Mouse (Mus musculus): ENCODE data around the gene Hspa12a. TPM values are rescaled to one million over a fixed set of nuclear protein-coding genes. Genes with fewer than 3 reads are reported as not detected.

Hspa12a gene
- polyA plus RNA-seq, 1 experiment from 2014 or later = 0.22 TPM

DNA sequence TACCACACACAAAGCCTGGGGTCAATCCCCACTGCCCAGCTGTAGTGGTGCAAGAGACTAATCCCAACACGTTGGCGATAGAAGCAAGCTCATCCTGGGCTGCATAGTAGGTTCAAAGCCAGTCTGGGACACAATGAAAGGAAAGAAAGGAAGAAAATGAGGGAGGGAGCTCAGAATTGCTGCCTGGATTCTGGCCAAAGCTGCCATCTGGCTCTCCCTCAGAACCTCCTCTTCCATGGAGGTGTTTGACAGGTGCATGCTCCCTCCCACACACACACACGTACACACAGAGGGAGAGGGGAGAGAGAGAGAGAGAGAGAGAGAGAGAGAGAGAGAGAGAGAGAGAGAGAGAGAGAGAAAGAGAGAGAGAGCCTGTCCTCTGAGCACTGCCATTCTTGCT lies 47.2 kb downstream of the Hspa12a start:
- no peak overlapping the region for H3K4me2 ChIP-seq (ENCODE audit: low read depth, low read length)
- H3K9me3 ChIP-seq (replicated peaks; ENCODE audit: control insufficient read depth, low read length) = no peaks in the 10 kb centered on the region
- no peaks in the 10 kb centered on the region for H3K4me1 ChIP-seq (ENCODE audit: control insufficient read depth, low read depth, low read length)
- 56% methylated on average over 3 of the region's 3 CpGs for WGBS (ENCODE audit: insufficient replicate concordance)
- H3K9ac ChIP-seq (ENCODE audit: low read depth, low read length) = no peak overlapping the region
- no peak overlapping the region for H3K27ac ChIP-seq (ENCODE audit: low read length)
- no peaks in the 10 kb centered on the region for H3K27me3 ChIP-seq (ENCODE audit: control insufficient read depth, insufficient read depth, low read depth, low read length)
- H3K36me3 ChIP-seq (ENCODE audit: control insufficient read depth, insufficient read depth) = no peaks in the 10 kb centered on the region
- H3K4me3 ChIP-seq (ENCODE audit: low read depth, low read length) = no peak overlapping the region
- ATAC-seq (ENCODE audit: low read depth) = no peak

DNA sequence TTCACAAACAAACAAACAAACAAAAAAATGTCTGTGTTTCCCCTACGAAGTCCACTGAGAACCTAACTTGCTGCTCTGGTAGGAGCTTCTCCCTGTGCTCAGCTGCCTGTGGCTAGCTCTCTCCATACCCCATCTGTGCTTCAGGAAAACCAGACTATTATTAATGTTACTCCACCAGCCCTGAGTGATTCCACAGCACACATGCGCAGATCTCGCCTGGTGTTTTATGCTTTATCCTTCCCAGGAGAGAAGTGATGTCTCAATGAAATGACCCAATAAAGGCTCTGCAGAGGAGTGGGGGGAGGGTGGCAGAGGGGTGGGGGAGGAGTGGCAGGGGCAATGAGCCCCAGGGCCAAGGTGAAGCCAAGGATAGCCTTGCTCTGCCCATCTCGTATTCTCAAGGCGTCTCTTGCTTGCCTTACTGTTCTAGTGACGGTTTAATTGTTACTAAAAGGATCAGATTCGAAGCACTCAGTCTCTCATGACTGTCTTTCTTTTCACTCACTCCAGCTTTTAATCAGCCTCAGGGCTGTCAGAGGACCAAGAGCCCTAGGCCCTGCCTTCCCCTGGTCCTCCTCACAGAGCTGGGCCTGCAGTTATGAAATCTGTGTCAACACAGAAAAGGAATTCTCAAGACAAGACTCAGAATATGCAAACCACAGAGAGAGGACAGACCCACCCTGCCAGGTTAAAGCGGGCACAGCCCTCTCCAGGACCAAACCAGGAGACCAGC lies 54.0 kb downstream of the Hspa12a start:
- H3K27me3 ChIP-seq (ENCODE audit: control insufficient read depth, insufficient read depth, low read depth, low read length) = no peaks in the 10 kb centered on the region
- no peak overlapping the region for H3K9ac ChIP-seq (ENCODE audit: low read depth, low read length)
- H3K36me3 ChIP-seq (ENCODE audit: control insufficient read depth, insufficient read depth) = no peaks in the 10 kb centered on the region
- no peaks in the 10 kb centered on the region for H3K4me1 ChIP-seq (ENCODE audit: control insufficient read depth, low read depth, low read length)
- H3K4me3 ChIP-seq (ENCODE audit: low read depth, low read length) = no peak overlapping the region
- H3K9me3 ChIP-seq (replicated peaks; ENCODE audit: control insufficient read depth, low read length) = no peaks in the 10 kb centered on the region
- no peak for ATAC-seq (ENCODE audit: low read depth)
- 67% methylated on average over 8 of the region's 8 CpGs for WGBS (ENCODE audit: insufficient replicate concordance)
- no peak overlapping the region for H3K27ac ChIP-seq (ENCODE audit: low read length)
- H3K4me2 ChIP-seq (ENCODE audit: low read depth, low read length) = no peak overlapping the region

DNA sequence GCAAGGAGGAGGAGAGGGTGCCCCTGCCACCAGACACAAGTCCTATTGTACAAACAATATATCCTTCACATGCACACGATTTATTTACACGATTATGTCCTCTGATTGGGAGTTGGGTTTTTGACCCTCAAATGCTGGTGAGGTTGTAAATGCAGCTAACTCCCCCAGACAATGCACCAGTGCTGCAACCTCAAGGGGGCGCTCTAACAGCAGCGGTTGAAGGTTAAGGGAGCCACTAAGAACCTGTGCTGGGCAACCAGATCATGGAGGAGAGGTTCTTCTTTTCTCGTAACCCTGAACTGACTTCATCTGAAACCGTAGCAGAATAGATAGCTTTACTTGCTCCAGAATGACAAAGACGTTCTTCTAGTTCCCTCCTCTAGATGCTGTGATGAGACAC lies 57.0 kb downstream of the Hspa12a start:
- no peak for ATAC-seq (ENCODE audit: low read depth)
- H3K27ac ChIP-seq (ENCODE audit: low read length) = no peak overlapping the region
- no peak overlapping the region for H3K9ac ChIP-seq (ENCODE audit: low read depth, low read length)
- H3K4me3 ChIP-seq (ENCODE audit: low read depth, low read length) = no peak overlapping the region
- no peaks in the 10 kb centered on the region for H3K36me3 ChIP-seq (ENCODE audit: control insufficient read depth, insufficient read depth)
- no peak overlapping the region for H3K4me2 ChIP-seq (ENCODE audit: low read depth, low read length)
- no peaks in the 10 kb centered on the region for H3K9me3 ChIP-seq (replicated peaks; ENCODE audit: control insufficient read depth, low read length)
- H3K4me1 ChIP-seq (ENCODE audit: control insufficient read depth, low read depth, low read length) = no peaks in the 10 kb centered on the region
- 45% methylated on average over 7 of the region's 7 CpGs for WGBS (ENCODE audit: insufficient replicate concordance)
- H3K27me3 ChIP-seq (ENCODE audit: control insufficient read depth, insufficient read depth, low read depth, low read length) = no peaks in the 10 kb centered on the region

DNA sequence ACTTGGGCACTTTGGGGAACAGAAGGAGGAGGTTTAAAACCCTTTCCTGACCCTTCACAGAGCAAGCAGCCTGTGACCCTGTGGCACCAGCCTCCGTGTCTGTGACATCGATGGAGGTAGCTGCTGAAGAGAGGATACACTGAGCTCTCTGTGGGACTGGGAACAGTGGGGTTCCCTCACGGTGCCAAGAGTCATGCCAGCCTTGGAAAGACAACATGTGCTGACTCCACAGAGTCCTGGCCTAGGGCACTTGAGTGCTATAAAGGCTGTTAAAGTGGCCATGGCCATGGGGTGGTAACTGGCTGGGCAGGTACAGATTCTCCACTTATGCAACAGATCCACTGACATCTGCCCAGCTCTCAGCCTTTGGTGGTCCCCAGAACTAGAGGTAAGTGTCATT lies 60.0 kb downstream of the Hspa12a start:
- no peaks in the 10 kb centered on the region for H3K9me3 ChIP-seq (replicated peaks; ENCODE audit: control insufficient read depth, low read length)
- H3K9ac ChIP-seq (ENCODE audit: low read depth, low read length) = no peak overlapping the region
- no peak overlapping the region for H3K4me2 ChIP-seq (ENCODE audit: low read depth, low read length)
- no peaks in the 10 kb centered on the region for H3K36me3 ChIP-seq (ENCODE audit: control insufficient read depth, insufficient read depth)
- H3K4me1 ChIP-seq (ENCODE audit: control insufficient read depth, low read depth, low read length) = no peaks in the 10 kb centered on the region
- H3K27me3 ChIP-seq (ENCODE audit: control insufficient read depth, insufficient read depth, low read depth, low read length) = no peaks in the 10 kb centered on the region
- no peak overlapping the region for H3K4me3 ChIP-seq (ENCODE audit: low read depth, low read length)
- H3K27ac ChIP-seq (ENCODE audit: low read length) = no peak overlapping the region
- ATAC-seq (ENCODE audit: low read depth) = no peak
- 45% methylated on average over 3 of the region's 3 CpGs for WGBS (ENCODE audit: insufficient replicate concordance)

DNA sequence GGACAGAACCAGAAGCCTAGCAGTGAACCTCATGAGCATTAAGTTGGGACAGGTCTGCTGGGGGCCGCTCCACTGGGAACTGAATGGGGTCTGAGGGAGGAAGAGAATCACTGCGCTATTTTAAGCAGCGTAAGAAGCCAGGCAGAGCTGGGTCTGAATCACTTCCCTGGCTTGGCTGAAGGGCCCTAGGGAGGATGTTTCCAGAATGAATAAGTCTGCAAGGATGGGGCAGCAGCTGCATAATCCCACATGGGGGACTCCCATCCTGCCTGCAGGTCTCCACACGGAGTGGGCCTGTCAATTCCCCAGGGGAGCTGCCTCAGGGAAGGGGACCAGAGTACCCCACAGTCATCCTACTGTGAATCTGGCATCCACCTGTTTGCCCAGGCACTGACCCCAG lies 61.1 kb downstream of the Hspa12a start:
- ATAC-seq (ENCODE audit: low read depth) = no peak
- no peaks in the 10 kb centered on the region for H3K27me3 ChIP-seq (ENCODE audit: control insufficient read depth, insufficient read depth, low read depth, low read length)

DNA sequence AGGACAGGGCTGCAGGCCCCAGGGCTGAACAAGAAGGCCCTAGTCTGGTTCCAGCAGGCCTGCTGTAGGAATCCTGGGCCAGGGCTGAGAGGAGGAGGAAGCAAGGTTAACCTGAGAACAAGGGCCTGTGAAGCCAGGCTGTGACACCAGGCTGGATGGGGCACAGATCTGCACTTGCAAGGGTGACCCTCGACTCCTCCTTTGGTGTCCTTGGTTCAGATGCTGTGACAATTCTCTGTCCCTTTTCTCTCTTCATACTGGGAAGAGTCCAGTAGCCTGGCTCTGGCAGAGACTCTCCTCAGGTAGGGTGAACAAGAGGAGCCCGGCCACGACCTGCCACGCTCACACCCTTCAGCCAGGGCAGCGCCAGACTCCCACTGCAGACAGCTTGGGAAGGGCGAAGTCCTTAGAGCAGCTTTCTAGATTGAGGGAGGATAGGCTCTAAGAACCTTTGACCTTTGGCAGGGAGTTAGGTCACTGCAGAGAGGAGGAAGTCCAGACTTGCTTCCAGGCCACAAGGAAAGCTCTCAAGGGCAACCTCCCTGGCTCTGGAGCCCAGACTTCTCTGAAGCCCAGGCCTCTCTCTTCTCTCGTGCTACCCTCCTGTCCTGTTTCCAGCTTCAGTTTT lies 64.0 kb downstream of the Hspa12a start:
- H3K27ac ChIP-seq (ENCODE audit: low read length) = no peak overlapping the region
- WGBS (ENCODE audit: insufficient replicate concordance) = 53% methylated on average over 7 of the region's 7 CpGs
- no peak for ATAC-seq (ENCODE audit: low read depth)
- H3K4me1 ChIP-seq (ENCODE audit: control insufficient read depth, low read depth, low read length) = no peaks in the 10 kb centered on the region
- H3K36me3 ChIP-seq (ENCODE audit: control insufficient read depth, insufficient read depth) = no peaks in the 10 kb centered on the region
- no peaks in the 10 kb centered on the region for H3K27me3 ChIP-seq (ENCODE audit: control insufficient read depth, insufficient read depth, low read depth, low read length)
- H3K9me3 ChIP-seq (replicated peaks; ENCODE audit: control insufficient read depth, low read length) = no peaks in the 10 kb centered on the region
- H3K4me2 ChIP-seq (ENCODE audit: low read depth, low read length) = no peak overlapping the region
- no peak overlapping the region for H3K4me3 ChIP-seq (ENCODE audit: low read depth, low read length)
- no peak overlapping the region for H3K9ac ChIP-seq (ENCODE audit: low read depth, low read length)

More for the DNA sequence above, 61.1 kb downstream of the Hspa12a start:
- H3K4me3 ChIP-seq (ENCODE audit: low read depth, low read length) = no peak overlapping the region
- H3K36me3 ChIP-seq (ENCODE audit: control insufficient read depth, insufficient read depth) = no peaks in the 10 kb centered on the region
- H3K4me1 ChIP-seq (ENCODE audit: control insufficient read depth, low read depth, low read length) = no peaks in the 10 kb centered on the region
- WGBS (ENCODE audit: insufficient replicate concordance) = 52% methylated on average over 4 of the region's 4 CpGs
- H3K27ac ChIP-seq (ENCODE audit: low read length) = no peak overlapping the region
- H3K9me3 ChIP-seq (replicated peaks; ENCODE audit: control insufficient read depth, low read length) = no peaks in the 10 kb centered on the region
- no peak overlapping the region for H3K9ac ChIP-seq (ENCODE audit: low read depth, low read length)
- H3K4me2 ChIP-seq (ENCODE audit: low read depth, low read length) = no peak overlapping the region

DNA sequence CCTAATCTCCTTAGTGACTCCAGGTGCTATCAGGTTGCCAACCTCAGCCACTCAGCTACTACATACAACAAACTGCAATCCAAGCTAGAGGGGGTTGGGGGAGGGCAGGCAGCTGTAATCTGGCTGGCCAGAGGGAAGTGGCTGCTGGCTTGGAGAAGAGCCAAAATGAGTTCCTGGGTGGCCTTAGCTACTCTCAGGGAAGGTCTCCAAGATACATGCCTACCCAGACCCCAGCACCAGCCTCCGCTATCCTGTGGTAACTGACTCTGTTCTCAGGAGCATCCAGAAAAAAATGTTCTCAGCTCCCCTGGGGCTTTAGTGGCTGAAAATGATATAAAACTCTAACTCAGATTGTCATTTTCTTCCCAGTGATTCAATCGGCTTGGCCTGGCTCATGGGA lies 64.9 kb downstream of the Hspa12a start:
- ATAC-seq (ENCODE audit: low read depth) = no peak
- 73% methylated on average over 2 of the region's 2 CpGs for WGBS (ENCODE audit: insufficient replicate concordance)
- no peak overlapping the region for H3K9ac ChIP-seq (ENCODE audit: low read depth, low read length)
- no peaks in the 10 kb centered on the region for H3K27me3 ChIP-seq (ENCODE audit: control insufficient read depth, insufficient read depth, low read depth, low read length)
- H3K4me3 ChIP-seq (ENCODE audit: low read depth, low read length) = no peak overlapping the region
- H3K9me3 ChIP-seq (replicated peaks; ENCODE audit: control insufficient read depth, low read length) = no peaks in the 10 kb centered on the region
- H3K36me3 ChIP-seq (ENCODE audit: control insufficient read depth, insufficient read depth) = no peaks in the 10 kb centered on the region
- H3K4me2 ChIP-seq (ENCODE audit: low read depth, low read length) = no peak overlapping the region
- H3K4me1 ChIP-seq (ENCODE audit: control insufficient read depth, low read depth, low read length) = no peaks in the 10 kb centered on the region
- no peak overlapping the region for H3K27ac ChIP-seq (ENCODE audit: low read length)

DNA sequence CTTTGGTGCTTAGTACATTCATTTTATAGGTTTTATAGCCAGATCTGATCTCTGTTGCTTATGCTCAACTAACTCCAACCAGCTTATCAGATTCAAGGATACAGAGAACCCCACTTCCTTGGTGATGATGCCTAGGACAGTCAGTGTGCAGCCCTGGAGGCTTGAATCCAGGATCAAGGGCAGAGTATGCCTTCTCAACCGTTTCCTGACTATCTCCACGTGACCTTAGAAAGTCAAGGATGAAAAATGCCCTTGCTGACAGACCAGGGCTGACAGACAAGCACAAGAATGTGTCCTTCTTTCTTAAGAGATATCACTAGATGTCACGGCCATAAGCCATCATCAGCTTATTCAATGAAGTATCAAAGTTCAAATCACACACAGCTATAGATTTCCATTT lies 69.9 kb downstream of the Hspa12a start:
- Histone ChIP-seq H3K4me3 (ENCODE audit: low read depth, low read length) (no peak overlapping the region), H3K4me2 (ENCODE audit: low read depth, low read length) (no peak overlapping the region), H3K9me3 (replicated peaks; ENCODE audit: control insufficient read depth, low read length) (no peaks in the 10 kb centered on the region), H3K27me3 (ENCODE audit: control insufficient read depth, insufficient read depth, low read depth, low read length) (no peaks in the 10 kb centered on the region), H3K27ac (ENCODE audit: low read length) (no peak overlapping the region), H3K4me1 (ENCODE audit: control insufficient read depth, low read depth, low read length) (no peaks in the 10 kb centered on the region), H3K9ac (ENCODE audit: low read depth, low read length) (no peak overlapping the region), H3K36me3 (ENCODE audit: control insufficient read depth, insufficient read depth) (no peaks in the 10 kb centered on the region)
- WGBS (ENCODE audit: insufficient replicate concordance) = 39% methylated on average over 3 of the region's 3 CpGs
- no peak for ATAC-seq (ENCODE audit: low read depth)

DNA sequence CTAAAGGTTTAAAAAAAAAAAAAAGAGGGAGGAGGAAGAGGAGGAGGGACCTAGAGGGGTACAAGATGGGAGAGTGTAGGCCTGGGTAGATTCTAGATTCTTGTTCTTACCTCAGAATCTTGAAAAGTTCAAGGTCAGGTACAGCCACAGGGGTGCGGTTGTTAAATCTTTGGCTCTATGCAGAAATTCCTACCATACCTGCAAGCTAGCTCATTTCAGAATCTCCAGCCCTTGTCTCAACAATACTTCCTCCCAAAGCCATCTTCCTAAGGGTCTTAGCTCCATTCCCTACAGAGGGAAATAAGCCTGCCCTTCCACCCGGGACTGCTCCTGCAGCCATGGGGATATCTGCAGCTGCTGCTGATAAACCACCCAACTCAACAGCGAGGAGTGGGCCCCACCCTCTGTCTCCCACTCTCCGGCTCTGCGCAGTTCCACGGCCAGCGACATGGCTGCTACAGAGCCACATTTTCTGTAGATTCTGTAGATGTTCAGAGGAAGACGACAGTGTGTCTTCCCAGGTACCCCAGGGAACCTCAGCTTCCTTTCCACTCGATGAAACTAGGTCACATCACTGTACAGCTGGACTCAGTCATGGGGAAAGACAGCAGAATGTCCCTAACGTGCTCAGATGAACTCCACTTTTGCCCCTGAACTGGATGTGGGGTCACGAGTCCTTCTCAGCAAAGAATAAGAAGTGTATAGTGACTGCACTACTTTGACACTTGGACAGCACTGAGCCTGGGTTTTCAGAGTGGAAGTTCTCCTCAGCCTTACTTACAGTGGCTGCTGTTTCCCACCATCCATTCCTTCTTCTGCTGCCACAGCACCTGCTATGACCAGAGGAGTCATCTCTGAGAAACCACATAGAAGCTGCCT lies 70.8 kb downstream of the Hspa12a start:
- ATAC-seq (ENCODE audit: low read depth) = no peak
- no peaks in the 10 kb centered on the region for H3K9me3 ChIP-seq (replicated peaks; ENCODE audit: control insufficient read depth, low read length)
- H3K9ac ChIP-seq (ENCODE audit: low read depth, low read length) = no peak overlapping the region
- H3K4me3 ChIP-seq (ENCODE audit: low read depth, low read length) = no peak overlapping the region
- H3K4me2 ChIP-seq (ENCODE audit: low read depth, low read length) = no peak overlapping the region
- no peaks in the 10 kb centered on the region for H3K4me1 ChIP-seq (ENCODE audit: control insufficient read depth, low read depth, low read length)
- H3K27me3 ChIP-seq (ENCODE audit: control insufficient read depth, insufficient read depth, low read depth, low read length) = no peaks in the 10 kb centered on the region
- H3K27ac ChIP-seq (ENCODE audit: low read length) = no peak overlapping the region
- 54% methylated on average over 11 of the region's 11 CpGs for WGBS (ENCODE audit: insufficient replicate concordance)
- no peaks in the 10 kb centered on the region for H3K36me3 ChIP-seq (ENCODE audit: control insufficient read depth, insufficient read depth)

Data from liver, embryonic 16.5 days (tissue).